Mouse (Mus musculus) cerebellum, postnatal 4 days (tissue): ENCODE results near the gene Aptx.

Experiments
- DNase-seq, 2 experiments: peaks; one replicate each; pipeline ENCODE4 v3.0.0; 2022; ENCODE audit warnings: low spot score in 2 of 2, mixed read lengths in 1 of 2

Aptx gene

DNA sequence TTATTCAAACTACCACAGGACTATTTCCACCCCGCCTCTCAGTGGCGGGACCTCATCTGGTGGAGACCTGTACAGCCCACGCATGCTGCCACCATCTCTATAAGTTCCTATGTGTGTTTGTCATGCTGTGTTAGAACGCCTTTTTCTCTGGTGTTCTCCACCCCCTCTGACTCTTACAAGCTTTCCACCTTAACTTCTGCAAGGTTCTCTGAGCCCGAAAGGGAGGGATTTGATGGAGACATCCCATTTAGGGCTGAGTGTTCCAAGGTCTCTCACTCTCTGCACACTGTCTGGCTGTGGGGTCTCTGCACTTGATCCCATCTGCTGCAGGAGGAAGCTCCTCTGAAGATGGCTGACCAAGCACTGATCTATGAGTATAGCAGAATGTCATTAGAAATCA is 29.5 kb downstream of the Aptx start:
- no peak for DNase-seq

DNA sequence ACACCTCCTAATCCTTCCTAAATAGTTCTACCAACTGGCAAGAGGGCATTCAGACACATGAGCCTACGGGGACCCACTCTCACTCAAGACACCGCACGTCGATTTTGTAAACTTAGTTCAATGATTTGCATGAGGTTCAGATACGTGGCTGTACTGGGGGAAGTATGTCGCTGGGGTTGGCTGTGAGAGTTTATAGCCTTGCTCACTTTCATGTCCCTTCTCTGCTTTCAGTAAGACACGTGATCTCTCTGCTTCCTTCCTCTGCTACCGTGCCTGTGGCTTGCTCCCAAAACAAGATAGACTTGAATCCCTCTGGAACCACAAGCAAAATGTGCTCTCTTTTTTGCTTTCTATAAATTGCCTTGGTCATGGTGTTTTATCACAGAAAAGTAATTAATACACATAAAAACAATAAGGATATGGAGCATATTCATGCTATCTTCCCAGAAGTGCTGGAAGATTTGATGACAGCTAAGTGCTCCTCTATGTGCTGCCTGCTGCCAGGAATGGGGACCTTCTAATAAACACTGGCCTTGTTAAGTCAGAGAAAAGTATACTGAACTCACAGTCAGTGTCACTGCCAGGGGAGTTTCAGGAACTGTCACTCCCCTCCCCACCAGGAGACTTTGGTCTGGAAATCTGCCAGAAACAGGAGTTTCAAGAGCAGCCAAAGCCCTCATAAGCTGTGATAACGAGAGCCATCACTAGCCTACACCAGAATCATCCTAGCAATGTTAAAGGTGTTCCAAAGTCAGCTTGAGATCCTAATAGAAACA is 36.6 kb downstream of the Aptx start:
- no peak for DNase-seq

DNA sequence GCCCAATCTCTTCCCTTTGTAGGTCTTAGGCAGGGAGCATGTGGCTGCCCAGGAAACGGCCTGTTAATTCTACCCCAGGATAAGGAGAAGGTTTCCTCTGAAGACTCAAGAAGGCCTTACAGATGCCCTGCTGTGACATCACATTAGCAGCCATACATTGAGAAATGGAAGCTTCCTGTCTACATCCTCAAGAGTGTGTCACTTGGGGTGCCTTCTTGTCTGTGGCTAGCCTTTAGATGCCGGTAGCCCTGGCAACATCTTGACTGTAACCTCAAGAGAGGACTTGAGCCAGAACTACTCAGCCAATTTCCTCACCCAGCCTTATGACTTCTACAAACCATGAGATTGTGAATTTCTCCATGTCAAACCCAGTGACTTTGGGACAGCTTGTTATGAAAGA is 51.9 kb downstream of the Aptx start:
- no peak for DNase-seq

DNA sequence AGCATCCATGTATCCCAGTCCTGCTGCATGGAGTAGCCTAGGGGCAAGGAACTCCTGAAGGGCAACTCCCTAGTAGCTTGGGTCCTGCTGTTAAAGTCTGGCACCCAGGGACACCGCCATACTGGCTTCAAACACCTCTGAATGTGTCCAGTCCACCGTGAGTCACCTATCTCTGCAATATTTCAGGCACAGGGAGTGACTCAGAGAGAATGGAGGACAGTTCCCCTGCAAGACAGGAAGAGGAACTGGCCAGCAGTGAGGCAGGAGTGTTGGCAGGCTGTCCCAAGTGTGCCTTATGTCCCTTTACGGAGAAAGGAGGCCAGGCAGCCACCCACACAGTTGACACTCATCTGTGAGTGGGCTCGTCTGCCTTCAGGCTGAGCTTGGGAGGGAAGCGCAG is 53.9 kb downstream of the Aptx start:
- no peak for DNase-seq

DNA sequence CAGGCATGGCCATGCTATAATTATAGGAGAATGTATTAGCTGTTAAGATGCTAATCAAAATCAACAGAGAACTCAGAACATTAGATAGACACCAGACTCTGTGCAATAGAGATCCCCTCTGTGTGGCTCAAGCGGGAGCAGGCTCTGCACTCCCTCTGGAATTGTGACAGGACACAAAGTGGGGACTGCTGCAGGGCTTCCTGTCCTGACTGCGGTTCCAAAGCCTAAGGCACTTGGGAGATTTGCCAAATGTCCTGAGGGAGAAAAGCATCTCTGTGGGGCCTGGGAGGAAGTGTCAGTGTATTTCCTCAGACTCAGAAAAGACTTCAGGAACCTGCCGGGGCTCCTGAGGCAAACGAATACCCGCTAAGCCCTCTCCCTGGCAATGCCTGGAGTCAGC is 59.4 kb downstream of the Aptx start:
- peak in 1 of 2 experiments; percentile 4 for DNase-seq

DNA sequence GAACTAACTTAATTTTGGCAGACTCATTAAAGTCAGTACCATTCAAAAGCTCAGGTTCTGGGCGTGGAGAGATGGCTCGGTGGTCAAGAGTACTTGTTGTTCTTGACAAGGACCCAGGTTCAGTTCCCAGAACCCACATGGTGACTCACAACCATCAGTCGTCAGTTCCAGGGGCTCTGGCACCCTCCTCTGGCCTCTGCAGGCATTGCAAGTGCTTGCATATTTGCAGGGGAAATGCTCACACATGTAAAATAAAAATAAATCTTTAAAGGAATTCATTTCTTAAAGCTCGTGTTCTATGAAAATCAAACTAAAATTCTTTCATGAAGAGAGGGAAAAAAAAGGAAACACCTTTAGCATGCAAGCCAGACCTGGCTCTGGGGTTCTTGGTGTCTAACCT is 62.0 kb downstream of the Aptx start:
- no peak for DNase-seq
